Mouse (Mus musculus) v-Abl transformed pro-B cells (cell line): ENCODE data around the gene Vps45.

ENCODE experiments used
- in situ Hi-C, 2 experiments: fragments of 400-800 bp; cut with MboI; formaldehyde crosslinking; loops; one replicate each; pipeline ENCODE4 v1.15.1; 2025; ENCODE audit not compliant: unreplicated experiment in 2 of 2

The Vps45 gene

DNA sequence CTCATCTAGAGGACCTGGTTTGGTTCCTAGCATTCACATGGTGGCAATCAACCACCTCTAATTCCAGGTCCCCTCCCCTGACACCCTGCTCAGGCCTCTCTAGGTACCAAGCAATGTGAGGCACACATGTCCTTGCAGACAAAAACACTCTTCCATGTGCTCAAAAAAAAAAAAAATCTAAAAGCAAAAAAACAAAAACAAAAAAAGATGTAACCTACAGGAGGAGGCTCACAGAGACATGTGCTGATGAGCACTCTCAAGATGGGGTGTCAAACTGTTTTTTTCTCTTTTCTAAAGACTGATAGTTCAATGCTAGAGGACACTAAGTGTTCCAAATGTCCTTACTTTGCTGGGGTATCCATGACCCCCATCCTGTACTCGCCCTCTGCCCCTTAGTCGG, 23.8 kb upstream of the Vps45 start:
- in situ Hi-C loops = loop anchor here in 1 of 2 experiments (10.0 to 25.0 kb wide), 2 partner anchors 133 to 455 kb away; partner anchors contain the start of genes Bola1, Hfe2 and Hist2h2ab

DNA sequence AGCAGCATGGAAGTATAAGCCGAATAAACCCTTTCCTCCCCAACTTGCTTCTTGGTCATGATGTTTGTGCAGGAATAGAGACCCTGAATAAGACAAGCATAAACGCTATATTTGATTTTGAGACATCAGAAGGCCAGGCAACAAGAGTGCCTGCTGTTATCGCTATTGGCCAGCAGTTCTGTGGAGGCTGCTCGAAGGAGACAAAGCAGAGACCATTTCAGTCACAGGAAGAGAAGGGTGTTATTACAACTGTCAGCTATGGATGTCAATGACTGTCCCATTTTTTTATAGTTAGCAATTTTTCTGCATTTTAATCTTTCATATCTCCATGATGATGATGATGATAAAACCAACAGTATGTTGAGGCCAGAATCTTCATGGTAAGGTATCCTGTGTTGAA, 23.4 kb upstream of the Vps45 start:
- in situ Hi-C loops = loop anchor here in 1 of 2 experiments (10.0 to 25.0 kb wide), 2 partner anchors 133 to 456 kb away; partner anchors contain the start of genes Bola1, Hfe2 and Hist2h2ab

DNA sequence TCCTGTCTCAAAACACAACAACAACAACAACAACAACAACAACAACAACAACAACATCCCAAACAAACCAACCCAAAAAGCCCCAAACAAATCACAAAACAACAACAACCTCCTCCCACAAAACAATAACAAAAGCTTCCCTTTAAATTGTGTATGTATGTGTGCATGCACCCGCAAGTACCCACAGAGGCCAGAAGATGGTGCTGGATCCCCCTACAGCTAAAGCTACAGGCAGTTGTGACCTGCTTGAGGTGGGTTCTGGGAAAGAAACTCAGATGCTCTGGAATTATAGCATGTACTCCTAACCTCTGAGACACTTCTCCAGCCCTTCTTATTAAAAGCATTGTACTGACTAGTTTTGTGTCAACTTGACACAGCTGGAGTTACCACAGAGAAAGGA, 22.7 kb upstream of the Vps45 start:
- in situ Hi-C loops = loop anchor here in 1 of 2 experiments (10.0 to 25.0 kb wide), 2 partner anchors 134 to 456 kb away; partner anchors contain the start of genes Bola1, Hfe2 and Hist2h2ab

DNA sequence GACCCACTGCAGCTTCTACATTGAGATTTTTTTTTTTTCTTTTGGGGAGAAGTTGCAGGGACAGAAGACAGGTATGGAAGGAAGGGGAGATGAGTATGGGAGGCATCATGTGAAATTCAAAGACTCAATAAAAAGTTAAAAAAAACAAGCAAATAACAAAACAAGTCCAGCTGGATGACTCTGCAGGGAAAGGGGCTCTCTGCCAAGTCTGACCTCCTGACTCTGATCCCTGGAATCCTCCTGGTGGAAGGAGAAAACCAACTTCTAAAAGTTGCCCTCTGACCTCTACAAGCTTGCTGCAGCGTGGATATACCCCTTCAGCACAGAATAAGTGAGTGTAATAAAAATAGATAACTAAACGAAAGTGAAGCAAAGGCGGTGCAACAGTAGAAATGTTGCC, 20.4 kb upstream of the Vps45 start:
- in situ Hi-C loops = loop anchor here in 1 of 2 experiments (25.0 kb wide), 1 partner anchor 459 kb away; the partner anchor contains the start of gene Hfe2

DNA sequence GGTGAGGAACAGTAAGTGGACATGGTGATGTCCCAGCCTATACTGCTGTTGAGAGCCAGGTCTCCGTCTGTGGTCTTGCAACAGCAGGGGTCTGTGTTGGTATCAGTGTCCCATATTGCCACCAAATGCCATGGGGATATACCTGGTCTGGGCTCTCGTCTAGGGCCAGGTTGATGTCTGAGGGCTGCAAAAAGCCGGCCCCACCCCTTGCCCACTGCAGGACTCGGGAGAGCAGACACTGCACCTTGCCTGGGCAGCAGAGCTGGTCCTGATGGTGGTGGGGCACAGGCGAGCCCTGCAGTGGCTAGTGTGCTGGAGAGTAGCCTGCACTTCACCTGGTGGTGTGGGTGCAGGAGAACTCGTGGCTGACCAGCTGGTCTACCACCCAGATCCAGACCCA, 19.8 kb upstream of the Vps45 start:
- in situ Hi-C loops = loop anchor here in 1 of 2 experiments (25.0 kb wide), 1 partner anchor 459 kb away; the partner anchor contains the start of gene Hfe2

DNA sequence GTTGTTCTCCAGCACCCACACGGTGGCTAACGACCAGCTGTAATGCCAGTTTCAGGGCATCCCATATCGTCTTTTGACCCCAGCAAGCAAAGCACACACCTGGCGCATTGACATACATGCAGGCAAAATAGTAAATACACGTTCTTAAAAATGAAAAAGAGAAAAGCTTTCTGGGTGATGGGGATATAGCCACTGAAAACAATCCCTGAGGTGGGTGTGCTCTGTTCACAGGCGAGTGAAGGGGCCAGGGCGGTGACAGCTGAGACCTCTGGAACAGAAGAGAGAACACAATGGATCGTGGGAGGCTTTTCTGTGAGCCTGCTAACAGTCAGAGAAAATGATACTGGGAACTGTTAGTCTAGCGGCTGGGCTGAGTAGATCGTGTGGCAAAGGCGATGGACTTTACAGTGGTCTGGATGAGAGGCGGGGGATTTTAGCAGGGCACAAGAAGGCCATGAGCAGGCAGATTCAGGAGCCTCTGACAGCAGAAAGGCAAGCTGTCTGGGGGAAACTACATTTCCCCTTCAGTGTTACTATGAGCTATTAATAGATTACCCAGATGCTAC, 14.7 kb upstream of the Vps45 start:
- in situ Hi-C loops = loop anchor here in 1 of 2 experiments (25.0 kb wide), 1 partner anchor 364 kb away; no protein-coding TSS in a partner anchor

DNA sequence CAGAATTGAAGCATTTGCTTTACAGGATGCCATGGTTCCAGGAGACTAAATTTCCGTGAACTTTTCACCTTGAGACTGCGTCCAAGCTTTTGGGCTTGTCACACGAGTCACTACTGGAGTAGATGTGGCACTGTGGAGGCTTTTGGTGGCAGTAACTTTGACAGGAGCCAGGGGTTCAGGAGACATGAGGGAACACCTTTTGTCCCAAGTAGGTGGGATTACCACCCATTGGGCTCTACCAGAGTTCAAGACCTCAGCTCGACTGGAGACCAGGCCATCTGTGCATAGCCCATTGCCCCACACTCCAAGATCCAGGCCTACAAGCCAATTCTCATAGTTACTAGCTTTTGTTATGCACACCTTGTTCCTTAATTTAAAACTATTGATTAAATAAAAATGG, 12.0 kb upstream of the Vps45 start:
- in situ Hi-C loops = loop anchor here in 1 of 2 experiments (25.0 kb wide), 1 partner anchor 367 kb away; no protein-coding TSS in a partner anchor

DNA sequence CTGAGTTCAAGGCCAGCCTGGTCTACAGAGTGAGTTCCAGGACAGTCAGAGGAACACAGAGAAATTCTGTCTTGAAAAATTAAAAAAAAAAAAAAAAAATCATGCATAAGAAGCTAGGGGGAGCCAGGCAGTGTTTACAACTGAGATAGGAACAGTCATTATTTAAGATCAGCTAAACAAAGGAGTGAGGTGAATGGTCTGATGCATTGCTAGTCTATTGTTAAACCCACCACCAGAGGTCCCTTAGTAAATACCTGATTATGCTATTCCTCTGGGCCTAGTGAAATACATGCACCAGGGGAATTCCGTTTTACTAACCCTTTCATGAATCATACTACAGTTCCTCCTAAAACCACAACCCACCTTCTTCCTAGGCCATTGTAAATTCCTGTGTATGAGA, 11.3 kb upstream of the Vps45 start:
- in situ Hi-C loops = loop anchor here (10.0 to 25.0 kb wide), 2 partner anchors 145 to 368 kb away; partner anchors contain the start of genes Bola1 (in 1 of the 2) and Hist2h2ab (in 1 of the 2)

DNA sequence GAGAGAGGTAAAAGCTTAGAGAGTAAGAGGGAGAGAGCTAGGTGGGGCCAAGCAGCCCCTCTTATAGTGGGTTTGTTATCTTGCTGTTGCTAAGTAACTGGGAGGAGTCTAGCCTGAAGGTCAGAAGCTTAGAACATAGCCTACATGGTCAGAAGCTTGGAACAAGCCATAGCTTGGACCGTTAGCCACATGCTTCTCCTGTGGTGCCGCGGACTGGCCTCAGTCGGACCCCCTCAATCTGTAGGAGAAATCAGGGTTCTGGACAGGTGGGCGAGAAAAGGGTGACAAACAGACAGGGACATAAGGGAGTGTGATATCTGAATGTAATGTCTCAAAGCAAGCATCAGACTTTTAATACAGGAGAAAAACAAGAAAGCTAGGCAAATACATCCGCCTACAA, 10.8 kb upstream of the Vps45 start:
- in situ Hi-C loops = loop anchor here (10.0 to 25.0 kb wide), 2 partner anchors 146 to 368 kb away; partner anchors contain the start of genes Bola1 (in 1 of the 2) and Hist2h2ab (in 1 of the 2)

DNA sequence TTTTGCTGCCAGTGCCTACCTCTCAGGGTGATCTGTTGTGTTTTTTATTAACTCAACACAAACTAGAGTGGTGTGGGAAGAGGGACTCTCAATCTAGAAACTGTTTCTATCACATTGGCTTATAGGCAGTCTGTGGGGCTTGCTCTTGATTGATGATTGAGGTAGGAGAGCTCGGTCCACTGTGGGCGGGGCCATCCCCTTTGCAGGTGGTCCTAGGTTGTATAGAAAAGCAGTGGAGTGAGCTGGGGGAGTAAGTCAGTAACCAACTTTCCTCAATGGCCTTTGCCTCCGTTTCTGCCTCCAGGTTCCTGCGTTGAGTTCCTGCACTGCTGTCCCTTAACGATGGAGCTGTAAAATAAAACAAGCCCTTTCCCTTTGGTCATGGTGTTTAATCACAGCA, 8.5 kb upstream of the Vps45 start:
- in situ Hi-C loops = loop anchor here (10.0 to 25.0 kb wide), 2 partner anchors 148 to 371 kb away; partner anchors contain the start of genes Bola1 (in 1 of the 2) and Hist2h2ab (in 1 of the 2)

DNA sequence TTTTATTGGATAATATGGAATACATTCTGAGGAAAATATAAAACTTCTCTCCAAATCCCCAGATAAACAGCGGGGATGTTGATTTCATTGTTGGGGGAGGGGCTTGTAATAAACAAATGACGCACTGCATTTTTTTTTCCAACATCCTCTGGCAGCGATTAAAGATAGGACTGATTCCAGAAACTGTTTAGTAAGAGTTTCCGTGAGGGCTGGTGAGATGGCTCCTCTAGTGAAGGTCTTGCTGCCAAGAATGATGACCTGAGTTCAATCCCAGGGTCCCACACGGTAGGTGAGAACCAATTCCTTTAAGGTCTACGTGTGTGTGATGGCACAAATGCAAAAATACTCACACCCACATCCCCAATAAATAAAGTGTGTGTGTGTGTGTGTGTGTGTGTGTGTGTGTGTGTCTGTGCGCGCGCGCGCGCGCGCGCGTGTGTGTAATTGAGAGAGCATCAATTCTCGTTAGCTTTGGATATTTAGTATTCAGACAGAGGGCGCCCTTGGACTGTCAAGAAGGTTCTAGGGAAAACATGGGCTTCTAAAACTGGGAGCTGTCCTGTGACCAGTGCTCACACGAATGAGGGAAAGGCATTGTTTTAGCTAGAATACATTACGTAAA, 7.6 kb upstream of the Vps45 start:
- in situ Hi-C loops = loop anchor here (10.0 to 25.0 kb wide), 2 partner anchors 149 to 371 kb away; partner anchors contain the start of genes Bola1 (in 1 of the 2) and Hist2h2ab (in 1 of the 2)

DNA sequence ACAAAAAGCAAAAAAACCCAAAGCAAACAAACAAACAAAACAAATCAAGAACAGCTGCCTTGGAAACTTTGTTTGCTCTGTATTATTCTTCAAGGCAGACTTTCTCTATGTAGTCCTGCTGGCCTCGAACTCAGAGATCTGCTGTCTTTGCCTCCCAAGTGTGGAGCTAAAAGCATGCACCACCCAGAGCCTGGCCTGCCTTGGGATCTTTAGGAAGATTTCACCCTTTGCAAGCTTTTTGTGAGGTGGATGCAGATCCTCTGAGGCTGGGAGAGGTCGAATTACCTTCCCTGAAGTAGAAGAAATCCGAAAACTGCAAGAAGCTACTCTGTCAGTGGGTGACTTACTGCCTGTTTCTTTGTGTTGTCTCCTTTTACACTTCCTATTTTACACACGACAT, 6.9 kb upstream of the Vps45 start:
- in situ Hi-C loops = loop anchor here (10.0 to 25.0 kb wide), 2 partner anchors 150 to 372 kb away; partner anchors contain the start of genes Bola1 (in 1 of the 2) and Hist2h2ab (in 1 of the 2)

DNA sequence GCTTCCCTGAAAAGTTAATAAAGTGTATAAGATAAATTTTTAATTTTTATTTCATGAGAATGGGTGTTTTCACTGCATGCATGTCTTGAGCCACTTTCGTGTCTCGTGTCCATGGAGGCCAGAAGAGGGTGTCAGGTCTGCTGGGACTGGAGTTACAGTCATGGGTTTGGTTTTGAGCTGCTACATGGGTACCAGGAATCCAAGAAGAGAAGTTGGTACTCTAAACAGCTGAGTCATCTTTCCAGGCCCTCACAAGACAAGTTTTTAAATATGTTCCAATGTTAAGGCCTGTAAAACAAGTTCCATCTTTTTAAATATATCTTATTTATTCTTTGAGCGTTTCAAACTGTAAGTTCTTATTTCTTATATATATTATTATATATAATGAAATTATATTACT, 6.0 kb upstream of the Vps45 start:
- in situ Hi-C loops = loop anchor here (10.0 to 25.0 kb wide), 2 partner anchors 151 to 373 kb away; partner anchors contain the start of genes Bola1 (in 1 of the 2) and Hist2h2ab (in 1 of the 2)

DNA sequence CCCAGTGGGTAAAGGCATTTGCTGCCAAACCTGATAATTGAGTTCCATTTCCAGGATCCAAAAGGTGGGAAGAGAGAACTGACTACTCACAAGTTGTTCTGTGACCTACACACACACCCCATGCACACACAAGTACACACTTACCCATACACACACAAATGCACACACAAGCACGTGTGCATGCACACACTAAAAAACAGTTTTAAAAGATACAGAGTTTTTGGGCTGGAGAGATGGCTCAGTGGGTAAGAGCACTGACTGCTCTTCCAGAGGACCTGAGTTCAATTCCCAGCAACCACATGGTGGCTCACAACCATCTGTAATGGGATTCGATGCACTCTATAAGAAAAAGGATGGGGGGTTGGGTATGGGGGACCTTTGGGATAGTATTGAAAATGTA, 5.0 kb upstream of the Vps45 start:
- in situ Hi-C loops = loop anchor here (10.0 to 25.0 kb wide), 2 partner anchors 152 to 374 kb away; partner anchors contain the start of genes Bola1 (in 1 of the 2) and Hist2h2ab (in 1 of the 2)

DNA sequence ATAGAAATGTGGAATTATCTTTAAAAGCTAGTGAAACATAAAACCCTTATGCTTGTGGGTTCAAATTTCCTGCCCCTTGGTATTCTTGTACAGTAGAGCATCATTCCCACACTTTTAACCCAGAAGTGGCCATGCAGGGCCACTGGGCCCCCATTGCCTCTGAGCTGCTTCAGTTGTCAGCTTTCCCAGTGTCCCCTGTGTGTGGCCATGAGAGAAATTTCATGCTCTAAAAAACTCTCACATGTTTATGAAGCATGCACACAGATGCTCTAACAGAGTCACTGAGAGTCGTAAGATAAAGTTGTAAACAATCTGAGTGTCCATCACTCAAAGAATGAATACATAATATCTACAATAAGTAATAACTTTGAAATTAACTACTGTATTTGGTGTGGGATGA, 1.9 kb upstream of the Vps45 start:
- in situ Hi-C loops = loop anchor here (10.0 to 25.0 kb wide), 2 partner anchors 155 to 377 kb away; partner anchors contain the start of genes Bola1 (in 1 of the 2) and Hist2h2ab (in 1 of the 2)

DNA sequence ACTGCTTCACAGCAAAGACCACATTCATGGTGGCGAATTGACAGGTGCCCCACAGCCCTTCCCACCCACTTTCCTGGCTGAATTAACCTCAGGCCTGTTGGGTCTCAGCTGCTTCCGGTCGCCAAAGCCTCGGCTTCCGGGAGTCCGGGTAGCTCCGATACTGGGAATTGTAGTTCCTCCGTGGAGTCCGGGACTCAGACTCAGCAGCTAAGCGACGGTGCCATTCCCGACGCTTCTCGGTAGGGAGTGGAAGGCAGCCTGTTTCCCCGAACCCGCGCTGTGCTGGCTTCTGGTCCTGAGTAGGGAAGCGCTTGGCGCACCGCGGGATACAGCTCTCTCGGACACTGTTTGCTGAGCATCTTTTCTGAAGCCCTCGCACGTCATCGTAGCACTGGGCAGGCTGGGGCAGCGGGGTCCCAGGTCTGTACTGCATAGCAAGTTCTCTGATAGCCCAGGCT, 490 bp downstream of the Vps45 start:
- in situ Hi-C loops = loop anchor here (5.0 to 25.0 kb wide), 5 partner anchors 123 to 533 kb away; partner anchors contain the start of genes Ciart (in 1 of the 2), Ctss (in 1 of the 2) and Mrps21 (in 1 of the 2)

DNA sequence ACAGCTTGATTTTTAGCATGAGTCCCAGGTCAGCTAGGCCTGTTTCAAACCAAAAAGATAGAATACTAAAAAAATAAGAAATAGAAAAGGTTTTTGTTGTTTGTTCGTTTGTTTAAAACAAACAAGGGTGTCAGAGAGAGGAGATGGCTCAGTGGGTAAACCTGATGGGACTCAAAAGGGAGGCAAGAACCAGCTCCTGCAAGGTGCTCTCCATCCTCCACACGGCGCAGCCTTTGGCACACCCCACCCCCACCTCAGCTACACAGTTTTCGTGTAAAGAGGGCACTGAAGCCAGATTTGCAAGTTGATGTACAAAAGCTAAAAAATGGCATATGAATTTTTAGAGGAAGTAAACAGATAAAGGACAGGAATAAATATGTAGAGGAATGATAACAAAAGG, 2.2 kb downstream of the Vps45 start:
- in situ Hi-C loops = loop anchor here (5.0 to 25.0 kb wide), 5 partner anchors 121 to 531 kb away; partner anchors contain the start of genes Ciart (in 1 of the 2), Ctss (in 1 of the 2) and Mrps21 (in 1 of the 2)

DNA sequence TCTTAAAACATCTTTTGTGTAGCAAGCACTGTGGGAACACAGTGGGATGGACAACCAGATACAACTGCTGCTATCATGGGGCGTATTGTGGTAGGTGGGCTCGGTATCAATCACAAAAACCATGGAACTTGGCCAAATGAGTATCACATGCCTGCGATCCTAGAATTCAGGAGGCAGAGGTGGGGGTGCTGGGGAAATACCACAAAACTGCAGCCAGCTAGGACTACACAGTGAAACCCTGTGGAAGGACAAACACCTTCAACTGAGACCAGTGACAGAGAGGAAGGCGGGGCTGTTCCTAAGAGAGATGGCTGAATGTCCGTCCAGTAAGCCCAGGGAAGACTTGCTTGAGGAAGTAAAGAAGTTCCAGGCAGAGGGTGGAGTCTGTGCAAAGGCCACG, 3.0 kb downstream of the Vps45 start:
- in situ Hi-C loops = loop anchor here (5.0 to 25.0 kb wide), 5 partner anchors 120 to 530 kb away; partner anchors contain the start of genes Ciart (in 1 of the 2), Ctss (in 1 of the 2) and Mrps21 (in 1 of the 2)

DNA sequence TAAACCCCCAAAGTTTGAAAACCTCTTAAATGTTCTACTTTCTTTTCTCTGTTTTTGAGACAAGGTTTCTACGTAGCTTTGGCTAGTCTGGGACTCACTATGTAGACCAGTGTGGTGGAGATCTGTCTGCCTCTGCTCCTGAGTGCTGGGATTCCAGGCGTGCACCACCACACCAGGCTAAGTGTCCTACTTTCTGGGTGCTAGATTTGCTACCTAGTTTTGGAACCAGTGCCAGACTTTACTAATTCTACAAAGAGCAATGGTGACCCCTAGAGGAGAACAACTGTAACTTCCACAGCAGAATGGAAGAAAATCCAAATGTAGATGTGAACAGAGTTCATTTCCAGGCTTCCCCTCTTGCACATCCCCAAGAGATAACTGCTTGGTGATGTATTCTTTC, 6.4 kb downstream of the Vps45 start:
- in situ Hi-C loops = loop anchor here (5.0 to 25.0 kb wide), 6 partner anchors 85 to 527 kb away; partner anchors contain the start of genes Ciart (in 1 of the 2) and Ctss (in 1 of the 2)

DNA sequence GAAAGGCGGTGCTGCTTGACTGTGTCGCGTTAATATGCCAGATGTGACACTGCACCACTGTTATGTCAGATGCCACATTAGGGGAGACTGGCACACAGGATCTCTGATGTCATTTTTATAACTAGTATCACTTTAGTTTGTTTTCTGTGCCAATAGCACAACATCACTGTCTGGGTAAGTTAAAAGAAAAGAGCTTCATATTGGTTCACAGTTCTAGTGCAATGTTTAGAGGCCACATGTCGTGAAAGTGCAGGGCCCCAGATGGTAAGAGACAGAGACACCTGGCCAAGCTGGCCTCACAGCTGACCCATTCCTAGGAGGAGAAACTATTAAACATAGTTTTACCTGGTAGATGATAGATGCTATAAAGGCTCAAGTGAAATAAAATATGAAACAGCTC, 7.1 kb downstream of the Vps45 start:
- in situ Hi-C loops = loop anchor here (5.0 to 25.0 kb wide), 6 partner anchors 84 to 526 kb away; partner anchors contain the start of genes Ciart (in 1 of the 2) and Ctss (in 1 of the 2)
